Mouse (Mus musculus) CD8-positive naive resting alpha-beta T cell, adult 57 days (primary cell): ENCODE results near the gene Tspan15. TPM values are rescaled to one million over a fixed set of nuclear protein-coding genes. Genes with fewer than 3 reads are reported as not detected.

ENCODE experiments used
- total RNA-seq: library from RNA; stranded (reverse); gene quantifications from one replicate; pipeline ENCODE4 v1.2.4, GENCODE M21; 2023

Tspan15 gene
- total RNA-seq = 4.7 TPM

GRCm38 (mm10) chr10:62230708-62231394 is at the start of gene Tspan15:
Tspan15 (minus strand) TSS chr10:62231251.

GRCm38 (mm10) chr10:62252000-62252488 is 21.0 kb upstream of the Tspan15 start, which contains the start of gene Tacr2:
Tacr2 (plus strand) TSS chr10:62252438.

DNA sequence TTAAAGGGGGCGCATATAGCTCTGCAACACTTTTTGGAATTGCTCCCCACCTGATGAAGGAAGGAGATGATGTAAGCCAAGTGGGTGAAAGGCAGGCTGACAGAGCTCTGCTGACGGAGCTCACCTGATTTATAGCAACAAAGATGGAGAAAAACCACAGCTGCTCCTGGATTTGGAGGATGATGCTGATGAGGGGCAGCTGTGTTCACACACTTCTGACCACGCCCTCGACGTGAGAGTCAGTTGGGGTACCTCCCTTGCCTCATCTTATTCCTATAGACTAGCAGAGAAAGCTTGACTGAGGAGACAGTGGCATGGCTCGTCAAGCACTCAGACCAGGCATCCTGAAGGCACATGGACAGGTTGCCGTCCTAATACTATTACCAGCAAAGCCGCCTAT is 87.2 kb downstream of the Tspan15 start, which contains the start of gene Fam241b:
Fam241b (minus strand) TSS at position 101 of the 400 bp plus-strand sequence.

Other genes with a start within 250 kb of the Tspan15 start
- not detected for gene Neurog3, start 98.2 kb downstream of the Tspan15 start, total RNA-seq
- 2.9 TPM for gene Fam241b, start 87.3 kb downstream of the Tspan15 start, total RNA-seq
- not detected for gene Tacr2, start 21.2 kb upstream of the Tspan15 start, total RNA-seq
- gene Hk1, start 148.7 kb upstream of the Tspan15 start, total RNA-seq = 63.6 TPM
- not detected for gene Hkdc1, start 191.2 kb upstream of the Tspan15 start, total RNA-seq
- gene 4930507D05Rik, start 218.2 kb upstream of the Tspan15 start, total RNA-seq = not detected
- 30.5 TPM for gene Supv3l1, start 218.5 kb upstream of the Tspan15 start, total RNA-seq